In genomic region chrX:103914790-103915189, GRCm38 (mm10) we compare ENCODE assay signal across 8 mouse cellular contexts.
DNase-seq lines count a peak whose midpoint lies in the region; ATAC-seq and TF ChIP-seq lines count a peak whose summit lies in the region.

No protein-coding gene starts in this region.

- peak; percentile 65 for TF ChIP-seq CTCF in left cerebral cortex, adult 2 months (IDR thresholded peaks at IDR 0.05)
- TF ChIP-seq CTCF in midbrain, postnatal 0 days (IDR thresholded peaks at IDR 0.05): peak; percentile 61

- no peaks in the 10 kb centered on the region for H3K4me1 ChIP-seq in midbrain, embryonic 11.5 days (ENCODE audit: control insufficient read depth, insufficient read depth, low read length)
- no peaks in the 10 kb centered on the region for H3K4me1 ChIP-seq in midbrain, embryonic 13.5 days (replicated peaks)
- no peaks in the 10 kb centered on the region for H3K4me1 ChIP-seq in midbrain, postnatal 0 days (ENCODE audit: insufficient read depth, low read length)

- H3K4me3 ChIP-seq in midbrain, embryonic 11.5 days (ENCODE audit: low read depth, low read length): no peak overlapping the region
- no peak overlapping the region for H3K4me3 ChIP-seq in midbrain, embryonic 13.5 days (replicated peaks)
- no peak overlapping the region for H3K4me3 ChIP-seq in left cerebral cortex, adult 2 months
- H3K4me3 ChIP-seq in midbrain, postnatal 0 days (ENCODE audit: low read depth, low read length): no peak overlapping the region

- DNase-seq in midbrain, embryonic 11.5 days (ENCODE audit: low spot score, missing footprints): peak; percentile 91
- DNase-seq in T-cell, adult 2 months (ENCODE audit: low spot score): peak; percentile 31
- DNase-seq in heart, postnatal 14 days: peak; percentile 14 to 45
- DNase-seq in left cerebral cortex, adult 2 months (ENCODE audit: extremely low spot score in 1 of 2, low spot score in 2 of 2): peak; percentile 16 to 26
- DNase-seq in midbrain, postnatal 0 days (ENCODE audit: low spot score): peak; percentile 48
- DNase-seq in thymus, postnatal 4 days: peak; percentile 72

- no peaks in the 10 kb centered on the region for H3K9me3 ChIP-seq in midbrain, embryonic 11.5 days (ENCODE audit: control insufficient read depth, low read length)
- H3K9me3 ChIP-seq in midbrain, embryonic 13.5 days: no peaks in the 10 kb centered on the region
- no peaks in the 10 kb centered on the region for H3K9me3 ChIP-seq in midbrain, postnatal 0 days (ENCODE audit: low read length)

- no peak overlapping the region for H3K9ac ChIP-seq in midbrain, embryonic 11.5 days (ENCODE audit: low read length)
- H3K9ac ChIP-seq in midbrain, embryonic 13.5 days (replicated peaks): no peak overlapping the region
- no peak overlapping the region for H3K9ac ChIP-seq in midbrain, postnatal 0 days (replicated peaks; ENCODE audit: low read length, poor library complexity, severe bottlenecking)

- peak; percentile 66 for ATAC-seq in midbrain, embryonic 11.5 days (ENCODE audit: low FRiP score)
- no peak for ATAC-seq in midbrain, embryonic 13.5 days
- 0 out of 2 replicates have a peak, but pooled peaks have one; percentile 50 for ATAC-seq in common myeloid progenitor, adult 5-6 weeks (replicated peaks; ENCODE audit: low read depth, poor library complexity, severe bottlenecking)
- no peak for ATAC-seq in midbrain, postnatal 0 days (ENCODE audit: low FRiP score)

- no peak overlapping the region for H3K4me2 ChIP-seq in midbrain, embryonic 11.5 days
- no peak overlapping the region for H3K4me2 ChIP-seq in midbrain, embryonic 13.5 days (replicated peaks)
- H3K4me2 ChIP-seq in midbrain, postnatal 0 days (ENCODE audit: low read depth, low read length, poor library complexity, severe bottlenecking): no peak overlapping the region

- intact Hi-C loops in heart, postnatal 14 days (cut with DNase I): loop anchor here (5.0 to 10.0 kb wide), 2 partner anchors 430 to 1093 kb away; no protein-coding TSS in a partner anchor
- intact Hi-C loops in left cerebral cortex, adult 2 months (cut with DNase I): loop anchor here (5.0 kb wide), 1 partner anchor 217 kb away; no protein-coding TSS in a partner anchor

- H3K27ac ChIP-seq in midbrain, embryonic 11.5 days (ENCODE audit: low read depth, low read length): no peak overlapping the region
- no peak overlapping the region for H3K27ac ChIP-seq in midbrain, embryonic 13.5 days
- H3K27ac ChIP-seq in left cerebral cortex, adult 2 months: no peak overlapping the region
- no peak overlapping the region for H3K27ac ChIP-seq in midbrain, postnatal 0 days (ENCODE audit: low read depth, low read length)

- H3K36me3 ChIP-seq in midbrain, embryonic 11.5 days (ENCODE audit: control insufficient read depth, insufficient read depth, low read length): no peaks in the 10 kb centered on the region
- no peaks in the 10 kb centered on the region for H3K36me3 ChIP-seq in midbrain, embryonic 13.5 days
- no peaks in the 10 kb centered on the region for H3K36me3 ChIP-seq in midbrain, postnatal 0 days (ENCODE audit: insufficient read depth, low read length)

- peaks cover 17% of the 10 kb centered on the region for H3K27me3 ChIP-seq in midbrain, embryonic 11.5 days (ENCODE audit: control insufficient read depth, insufficient read depth, low read length)
- H3K27me3 ChIP-seq in midbrain, embryonic 13.5 days: peaks cover 75% of the 10 kb centered on the region
- H3K27me3 ChIP-seq in midbrain, postnatal 0 days (ENCODE audit: insufficient read depth, low read length): peaks cover 17% of the 10 kb centered on the region

- 13% methylated on average over 3 of the region's 3 CpGs for WGBS in midbrain, embryonic 11.5 days
- 4% methylated on average over 3 of the region's 3 CpGs for WGBS in midbrain, embryonic 13.5 days
- 12% methylated on average over 3 of the region's 3 CpGs for WGBS in midbrain, postnatal 0 days

Comparison
In these comparisons a context has a peak if more than half of its experiments do, and no peak if none do; other contexts are left out.
1. ATAC-seq: peak in midbrain, embryonic 11.5 days (single experiment) and common myeloid progenitor, adult 5-6 weeks (single experiment); none in midbrain, embryonic 13.5 days (single experiment) and midbrain, postnatal 0 days (single experiment).
2. DNase-seq: peak in every context shown above with its lines; median percentile 91 in midbrain, embryonic 11.5 days; 72 in thymus, postnatal 4 days; 48 in midbrain, postnatal 0 days; 31 in T-cell, adult 2 months; 30 in heart, postnatal 14 days; 21 in left cerebral cortex, adult 2 months.